Mouse (Mus musculus) liver, adult 2 months (tissue): Measurements from ENCODE around the gene Babam2.

Experiments
- CTCF ChIP-seq: fragments of 200-500 bp; IDR thresholded peaks from 2 replicates; pipeline ENCODE4 v1.5.1; 2011; ENCODE audit warnings: low read depth, low read length, control low read depth
- POLR2A ChIP-seq: fragments of 200-500 bp; IDR thresholded peaks from 2 replicates; pipeline ENCODE4 v1.6.1; 2011; ENCODE audit warnings: low read length, control low read depth; ENCODE audit not compliant: insufficient read depth; ENCODE audit errors: extremely low read depth

DNA sequence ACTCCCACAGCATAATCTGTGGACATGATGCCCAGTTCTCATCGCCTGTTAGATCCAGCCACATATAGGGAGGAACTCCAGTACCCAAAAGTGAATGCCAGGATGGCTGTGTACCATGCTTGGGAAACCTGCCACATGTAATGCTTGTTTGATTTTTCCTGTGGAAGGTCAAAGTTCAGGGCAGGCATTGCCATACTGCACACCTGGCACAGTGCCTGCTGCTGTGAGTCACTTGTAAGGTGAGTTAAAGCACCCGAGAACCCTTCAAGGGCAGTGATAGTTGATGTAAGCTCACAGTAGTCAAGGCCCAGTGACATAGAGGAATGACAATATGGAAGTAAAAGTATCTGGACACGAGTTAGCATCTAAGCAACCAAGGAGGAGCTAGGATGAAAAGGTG lies 126.2 kb downstream of the Babam2 start:
- TF ChIP-seq POLR2A (no peak), CTCF (no peak)
